Mouse (Mus musculus) right cerebral cortex, postnatal 14 days (tissue): ENCODE measurements around the gene Cd81.

Source experiments
- DNase-seq: peaks from one replicate; pipeline ENCODE4 v3.0.0; 2022

The Cd81 gene

GRCm38 (mm10) chr7:143049841-143050816 is 2.4 kb upstream of the Cd81 start:
- DNase-seq: no peak

DNA sequence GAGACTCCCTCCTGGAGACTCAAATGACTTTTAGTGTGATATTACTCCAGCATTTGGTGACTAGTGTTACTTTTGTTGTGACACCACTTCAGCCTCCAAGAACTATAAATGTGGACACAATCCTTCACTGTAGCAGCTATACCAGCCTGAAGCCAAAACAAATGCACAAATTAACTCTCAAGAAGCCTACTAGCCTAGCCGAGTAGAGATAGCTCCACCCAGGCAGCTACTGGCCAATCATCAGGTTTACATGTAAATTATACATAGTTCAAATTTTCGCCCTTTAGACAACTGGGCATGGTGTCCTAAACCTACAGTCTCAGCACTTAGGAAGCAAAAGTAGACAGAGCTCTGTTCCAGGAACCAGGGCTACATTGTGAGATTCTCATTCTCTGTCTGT is 1.2 kb upstream of the Cd81 start:
- DNase-seq: no peak

DNA sequence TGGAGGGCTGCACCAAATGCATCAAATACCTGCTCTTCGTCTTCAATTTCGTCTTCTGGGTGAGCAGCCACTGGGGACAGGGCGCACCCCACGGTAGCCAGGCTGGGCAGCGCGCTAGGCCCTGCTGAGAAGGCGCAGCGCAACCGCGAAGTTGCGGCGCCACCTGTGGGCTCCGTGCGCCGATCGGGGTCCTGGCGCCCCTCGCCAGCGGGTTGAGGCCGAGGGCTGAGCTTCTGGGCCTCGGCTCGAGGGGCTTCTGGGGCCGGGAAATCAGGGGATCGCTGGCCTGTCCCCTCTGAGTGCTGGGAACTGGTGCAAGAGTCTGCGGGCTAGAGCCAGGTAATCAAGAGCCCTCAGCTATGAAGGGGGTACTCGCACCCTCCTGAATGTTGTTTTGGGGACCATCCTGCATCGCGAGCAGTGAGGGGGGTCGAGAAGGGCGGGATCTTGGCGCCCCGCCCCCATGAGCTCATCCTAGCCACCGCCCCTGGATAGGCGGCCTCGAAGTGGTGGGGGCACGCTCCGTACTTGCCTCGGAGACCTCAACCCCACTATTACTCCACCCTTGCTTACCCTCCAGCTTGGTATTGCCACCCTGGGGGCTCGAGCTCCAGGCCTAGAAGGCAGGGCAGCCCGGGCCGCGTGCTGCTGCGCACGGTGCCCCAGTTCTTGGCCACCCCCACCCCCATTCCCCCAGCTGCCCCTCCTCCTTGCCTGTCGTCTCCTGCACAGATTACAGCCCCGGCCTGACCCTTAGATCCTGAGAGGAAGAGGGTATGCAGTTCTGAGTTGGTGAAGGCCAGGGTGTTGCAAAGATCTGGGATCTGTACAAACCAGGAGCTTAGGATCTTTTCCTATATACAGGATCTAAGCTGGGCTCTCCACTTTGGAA is 715 bp downstream of the Cd81 start:
- peak; percentile 71 for DNase-seq

- DNase-seq: no peak
Observed at GRCm38 (mm10) chr7:143053961-143054611, 1.5 kb downstream of the Cd81 start.

GRCm38 (mm10) chr7:143054612-143054965 is 2.0 kb downstream of the Cd81 start:
- no peak for DNase-seq

GRCm38 (mm10) chr7:143055001-143055400 is 2.5 kb downstream of the Cd81 start:
- DNase-seq: no peak

- DNase-seq: no peak
Observed at GRCm38 (mm10) chr7:143055499-143056186, 3.1 kb downstream of the Cd81 start.

GRCm38 (mm10) chr7:143057023-143057422 is 4.5 kb downstream of the Cd81 start:
- no peak for DNase-seq

- no peak for DNase-seq
Observed at GRCm38 (mm10) chr7:143057667-143058220, 5.2 kb downstream of the Cd81 start.

DNA sequence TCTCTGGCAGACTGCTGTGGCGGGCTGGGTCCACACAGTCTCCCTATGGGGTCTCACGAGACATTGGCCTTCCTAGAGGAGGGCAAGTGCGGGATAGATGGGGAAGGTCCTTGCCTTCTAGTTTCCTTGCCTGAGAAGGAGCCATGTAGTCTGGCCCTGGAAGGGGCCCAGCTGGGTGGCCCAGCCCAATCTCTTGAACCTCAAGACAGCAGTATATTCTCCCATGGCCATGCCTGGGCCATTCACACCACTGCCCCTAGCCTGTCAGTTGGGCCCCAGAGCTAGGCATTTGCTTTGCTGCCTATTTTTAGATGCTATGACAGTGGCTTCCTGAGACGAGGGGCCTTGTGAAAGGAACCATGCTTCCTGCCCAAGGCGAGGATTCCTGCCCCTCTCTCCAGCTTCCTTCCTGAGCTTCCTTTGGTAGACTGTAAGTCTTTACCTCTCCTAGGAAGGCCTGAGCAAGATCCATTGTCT is 5.7 kb downstream of the Cd81 start:
- DNase-seq: no peak

DNA sequence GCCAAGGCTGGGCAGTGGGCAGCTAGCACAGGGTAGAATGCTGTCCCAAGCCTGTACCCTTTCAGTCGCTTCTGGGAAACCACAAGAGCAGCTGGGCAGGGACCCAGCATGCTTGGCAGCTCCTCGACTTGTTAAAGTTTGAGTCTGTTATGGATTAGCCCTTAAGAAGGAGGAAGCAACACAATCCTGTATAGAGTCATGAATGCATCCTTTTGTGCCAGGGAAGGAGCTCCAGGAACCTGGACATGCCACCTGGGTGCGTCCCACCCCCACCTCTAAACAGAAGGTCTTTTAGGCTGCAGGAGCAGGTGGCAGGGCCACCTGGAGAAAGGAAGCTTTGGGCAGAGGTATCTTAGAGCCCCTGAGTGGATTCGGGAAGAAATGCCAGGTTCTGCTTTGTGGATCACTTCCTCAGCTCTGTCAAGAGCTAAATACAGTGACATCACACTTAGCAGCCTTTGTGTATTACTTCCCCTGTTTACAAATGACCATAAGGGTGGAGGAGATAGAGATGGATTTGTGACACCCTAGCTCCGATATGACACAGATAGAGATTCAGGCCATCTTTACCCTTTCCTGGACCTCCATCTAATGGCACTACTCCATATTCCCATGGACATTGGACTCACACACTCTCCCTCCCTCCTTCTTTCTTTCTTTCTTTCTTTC is 6.8 kb downstream of the Cd81 start:
- no peak for DNase-seq

DNA sequence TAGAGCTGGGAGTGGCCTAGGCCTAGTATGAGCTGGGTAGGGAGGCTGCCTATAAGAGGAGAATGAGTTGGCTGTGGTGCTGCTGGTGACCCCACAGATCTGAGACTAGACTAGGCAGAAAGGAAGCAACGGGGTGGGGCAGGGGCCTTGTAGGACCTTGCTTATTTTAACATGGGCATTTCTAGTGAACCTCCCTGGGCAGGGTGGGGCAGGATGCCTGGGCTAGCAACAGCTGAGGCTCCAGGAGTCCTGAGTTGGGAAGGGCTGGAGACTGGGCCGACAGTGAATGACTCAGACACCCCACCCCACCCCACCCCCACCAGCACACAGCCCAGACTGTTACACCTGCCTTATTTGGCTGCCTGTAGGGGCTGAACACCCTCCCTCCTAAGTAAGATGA is 10.2 kb downstream of the Cd81 start:
- DNase-seq: no peak

DNA sequence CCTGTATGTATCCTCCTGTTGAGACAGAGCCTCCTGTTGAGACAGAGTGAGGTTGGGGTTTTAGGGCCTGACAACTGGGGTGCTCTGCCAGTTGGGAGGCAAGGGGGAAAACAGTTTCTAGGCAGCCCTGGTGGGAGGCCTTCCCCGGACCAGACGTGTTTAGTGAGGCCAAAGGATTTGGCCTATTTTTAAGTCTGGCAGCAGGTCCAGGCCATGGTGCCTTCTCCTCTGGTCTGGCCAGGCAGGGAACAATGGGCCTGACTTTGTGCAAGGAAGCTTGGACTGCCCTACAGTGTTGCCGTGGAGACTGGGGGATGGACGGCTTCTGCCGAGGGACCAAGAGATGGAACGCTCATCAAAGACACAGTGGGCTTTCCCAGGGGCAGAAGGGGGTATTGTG is 11.7 kb downstream of the Cd81 start:
- DNase-seq: no peak

- DNase-seq: no peak
Observed at GRCm38 (mm10) chr7:143065692-143066091, 13.2 kb downstream of the Cd81 start.

DNA sequence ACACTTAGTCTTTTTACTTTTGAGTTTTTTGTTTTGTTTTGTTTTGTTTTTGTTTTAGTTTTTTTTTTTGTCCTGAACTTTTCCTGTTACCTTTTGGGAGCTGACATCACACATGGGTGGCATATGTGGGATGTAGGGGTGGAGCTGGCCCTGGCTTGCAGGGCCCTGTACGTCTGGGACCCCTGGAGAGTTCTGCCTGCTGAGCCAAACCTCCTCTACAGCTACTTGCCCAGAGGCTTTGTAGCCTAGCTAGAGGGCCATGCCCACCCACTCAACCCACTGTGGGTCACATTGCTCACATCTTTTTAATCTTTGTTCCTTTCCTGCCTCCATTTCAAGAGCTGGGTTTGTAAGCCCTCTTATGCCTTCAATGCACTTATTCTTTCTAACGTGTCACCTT is 14.9 kb downstream of the Cd81 start:
- no peak for DNase-seq

DNA sequence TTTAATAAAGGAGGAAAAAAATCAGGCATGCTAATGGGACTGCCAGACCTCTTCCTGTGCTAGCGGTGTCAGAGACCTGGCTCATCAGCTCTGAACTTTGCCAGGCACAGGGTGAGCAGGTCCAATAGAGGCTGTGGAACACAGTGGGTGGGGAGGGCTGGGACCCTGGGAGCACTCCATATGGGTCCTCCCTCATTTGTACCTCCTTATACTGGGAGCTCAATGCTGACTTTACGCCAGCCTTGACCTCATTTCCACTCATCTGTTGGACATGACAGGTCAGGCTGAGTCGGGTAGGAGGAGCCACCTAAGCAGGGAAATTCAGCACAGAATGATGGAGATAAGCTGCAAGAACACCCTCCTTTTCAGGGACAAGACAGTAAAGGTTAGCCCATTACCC is 15.4 kb downstream of the Cd81 start:
- no peak for DNase-seq

DNA sequence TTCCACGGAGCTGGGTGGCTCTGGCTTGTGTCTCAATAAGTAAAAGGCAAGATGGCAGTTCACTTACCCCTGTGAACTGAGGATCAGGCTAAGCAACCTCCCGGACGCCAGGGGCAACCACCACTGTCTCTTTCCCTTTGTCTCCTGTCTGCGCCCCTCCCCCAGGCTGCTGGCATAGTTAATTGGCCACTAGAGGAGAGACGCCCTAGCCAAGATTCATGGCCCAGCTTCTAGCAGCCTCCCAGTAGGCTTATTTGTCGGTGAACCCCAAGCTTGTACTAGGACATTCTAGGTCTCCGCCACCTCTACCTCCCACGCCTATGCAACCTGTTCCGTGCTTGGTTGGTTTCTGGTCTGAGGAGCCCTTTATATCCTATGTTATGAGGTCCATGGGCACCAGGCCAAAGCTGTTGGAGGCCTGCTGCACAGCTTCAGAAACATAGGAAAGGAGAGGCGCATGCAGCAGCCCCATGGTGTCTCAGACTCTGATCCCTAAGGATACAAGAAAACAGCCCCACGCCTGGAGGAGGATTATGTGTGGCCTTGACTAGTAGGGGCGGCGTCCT is 15.9 kb downstream of the Cd81 start:
- DNase-seq: peak; percentile 71

DNA sequence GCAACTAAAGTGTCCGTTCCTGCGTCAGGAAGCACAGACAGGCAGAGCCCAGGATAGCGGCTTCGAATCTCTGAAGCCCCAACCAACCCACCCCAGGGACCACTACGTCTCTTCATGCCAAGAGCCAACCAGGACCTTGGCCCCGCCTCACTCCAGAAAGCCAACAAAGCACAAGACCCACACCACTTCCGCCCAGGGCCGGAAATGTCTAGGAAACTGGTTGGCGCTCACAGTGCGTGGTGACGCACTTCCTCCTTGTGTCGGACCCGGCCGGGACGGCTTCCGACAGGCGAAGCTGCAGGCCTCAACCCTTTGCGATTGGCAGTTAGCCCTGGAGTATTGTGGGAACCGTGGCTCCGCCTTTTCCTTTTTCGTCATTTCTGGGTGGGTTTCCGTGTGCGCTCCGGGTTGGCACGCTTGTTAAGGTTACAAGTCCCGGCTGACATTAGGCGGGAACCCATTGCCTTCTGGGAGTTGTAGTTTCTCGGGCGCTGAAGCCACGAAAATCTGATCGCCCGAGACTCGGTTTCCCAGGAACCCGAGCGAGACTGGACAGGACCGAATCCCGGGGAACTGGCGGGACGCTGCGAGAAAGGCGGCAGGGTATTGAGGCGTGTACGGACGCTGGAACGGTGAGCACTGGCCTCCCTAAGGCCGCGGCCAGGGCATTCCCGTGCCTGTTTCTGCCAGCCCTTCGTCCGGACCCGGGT is 16.5 kb downstream of the Cd81 start, which contains the start of gene Tssc4:
TSS of gene Tssc4 (plus strand) at position 368 of the 710 bp plus-strand sequence.
- peak; percentile 98 for DNase-seq

DNA sequence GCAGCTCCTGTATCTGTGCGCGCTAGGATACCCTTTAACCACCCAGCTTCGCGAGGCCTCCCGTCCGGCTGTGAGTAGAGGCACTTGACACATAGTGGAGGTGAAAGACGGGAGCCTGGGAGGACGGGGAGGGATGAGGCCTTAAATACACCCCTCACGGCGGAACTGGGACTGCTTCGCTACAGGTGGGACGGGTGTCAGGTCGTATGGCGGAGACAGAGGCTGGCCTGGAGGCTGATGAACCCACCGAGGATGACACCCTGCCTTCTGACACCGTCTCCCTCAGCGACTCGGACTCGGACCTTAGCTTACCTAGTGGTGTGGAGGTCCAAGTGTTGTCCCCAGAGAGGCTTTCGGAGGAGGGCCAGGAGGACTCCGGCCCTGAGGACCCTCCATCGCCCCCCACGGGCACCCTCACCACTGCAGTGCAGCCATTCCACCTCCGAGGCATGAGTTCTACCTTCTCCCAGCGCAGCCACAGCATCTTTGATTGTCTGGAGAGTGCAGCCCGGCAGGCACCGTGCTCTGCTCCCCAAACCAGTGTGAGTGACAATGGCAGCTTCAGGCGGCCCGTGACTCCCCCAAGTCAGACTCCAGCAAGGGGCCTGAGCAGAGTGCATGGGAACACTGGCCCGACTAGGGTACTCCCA is 17.3 kb downstream of the Cd81 start:
- DNase-seq: peak; percentile 30

DNA sequence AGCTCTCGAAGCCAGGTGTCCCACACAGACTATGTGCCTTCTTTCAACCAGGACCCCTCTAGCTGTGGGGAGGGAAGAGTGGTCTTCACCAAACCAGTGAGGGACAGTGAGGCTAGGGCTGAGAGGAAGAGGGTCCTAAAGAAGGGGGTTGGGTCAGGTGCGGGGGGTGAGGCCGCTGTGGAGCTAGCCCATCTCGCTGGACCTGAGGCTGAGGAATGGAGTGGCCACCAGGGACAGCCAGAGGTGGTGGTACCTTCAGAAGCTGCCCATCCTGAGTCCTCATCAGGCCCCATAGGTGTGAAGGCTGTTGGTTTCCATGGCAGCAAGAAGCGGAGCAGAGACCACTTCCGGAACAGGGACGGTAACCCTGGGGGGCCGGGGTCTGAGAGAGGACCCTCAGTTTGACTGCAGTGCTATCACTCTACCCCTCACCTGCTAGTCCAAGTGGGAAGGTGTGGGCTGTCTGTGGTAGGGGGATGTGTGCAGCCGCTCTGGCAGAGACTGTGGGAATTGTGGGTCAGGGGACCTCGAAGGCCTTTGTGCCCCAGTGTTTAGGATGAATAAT is 18.0 kb downstream of the Cd81 start:
- no peak for DNase-seq
